Mouse (Mus musculus): ENCODE results near the gene Pdgfra. TPM values are rescaled to one million over a fixed set of nuclear protein-coding genes. Genes with fewer than 3 reads are reported as not detected.

Pdgfra gene
- polyA plus RNA-seq, 1 experiment: 1.8 TPM

DNA sequence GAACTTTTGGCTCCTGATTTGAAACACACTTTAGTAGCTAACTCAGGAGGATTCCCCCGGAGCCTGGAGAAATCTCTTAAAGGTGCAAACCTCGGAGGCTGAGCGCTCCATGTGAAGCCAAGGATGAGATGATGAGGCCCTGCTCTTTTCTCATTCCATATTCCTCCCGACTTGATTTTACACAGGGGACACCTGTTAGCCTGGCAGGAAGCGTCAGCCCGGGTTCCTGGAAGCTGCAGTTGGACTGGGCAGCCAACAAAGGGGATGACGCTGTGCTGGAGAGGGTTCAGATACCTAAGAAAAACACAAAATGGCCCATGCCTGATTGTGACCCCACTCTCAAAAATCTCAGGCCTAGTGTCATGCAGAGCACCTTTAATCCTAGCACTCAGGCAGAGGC lies 17.4 kb upstream of the Pdgfra start:
- Histone ChIP-seq H3K4me3 (ENCODE audit: insufficient read depth, poor library complexity, severe bottlenecking) (no peak overlapping the region), H3K79me2 (ENCODE audit: control insufficient read depth, insufficient read depth) (no peaks in the 10 kb centered on the region), H3ac (ENCODE audit: control insufficient read depth, insufficient read length, low read depth) (no peak overlapping the region), H3K27me3 (ENCODE audit: control insufficient read depth, insufficient read depth, insufficient read length) (no peaks in the 10 kb centered on the region), H3K79me3 (ENCODE audit: low read depth) (no peaks in the 10 kb centered on the region), H3K36me3 (ENCODE audit: control insufficient read depth, insufficient read depth) (no peaks in the 10 kb centered on the region)
- no peak for TF ChIP-seq MAX (IDR thresholded peaks at IDR 0.05)
- no peak for TF ChIP-seq CEBPB (IDR thresholded peaks at IDR 0.05; ENCODE audit: low read depth)
- TF ChIP-seq MYOD1 (IDR thresholded peaks at IDR 0.05; ENCODE audit: control insufficient read depth, insufficient read length, low read depth): no peak

DNA sequence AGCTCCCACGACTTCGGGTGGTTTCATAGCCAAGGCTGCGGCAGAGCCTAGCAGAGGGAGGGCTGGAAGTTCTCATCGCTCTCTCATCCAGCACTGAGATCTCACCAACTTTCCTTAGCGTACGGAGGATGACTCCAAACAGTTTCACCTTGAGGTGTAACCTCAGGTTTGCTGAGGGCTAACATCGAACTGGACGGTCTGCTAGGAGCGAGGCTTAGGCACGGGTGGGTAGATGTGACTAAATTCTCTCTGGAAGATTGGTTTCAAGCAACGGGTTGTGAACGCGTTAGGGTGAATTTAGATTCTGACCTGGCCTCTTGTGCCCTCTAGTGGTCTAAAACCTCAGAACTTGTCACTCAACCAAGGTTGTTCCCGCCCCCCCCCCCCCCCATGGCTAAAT lies 9.0 kb upstream of the Pdgfra start:
- H3ac ChIP-seq (ENCODE audit: control insufficient read depth, insufficient read length, low read depth): peak overlapping the region; percentile 13
- no peak overlapping the region for H3K4me3 ChIP-seq (ENCODE audit: insufficient read depth, poor library complexity, severe bottlenecking)
- H3K79me2 ChIP-seq (ENCODE audit: control insufficient read depth, insufficient read depth): no peaks in the 10 kb centered on the region
- no peaks in the 10 kb centered on the region for H3K79me3 ChIP-seq (ENCODE audit: low read depth)
- no peaks in the 10 kb centered on the region for H3K27me3 ChIP-seq (ENCODE audit: control insufficient read depth, insufficient read depth, insufficient read length)
- no peaks in the 10 kb centered on the region for H3K36me3 ChIP-seq (ENCODE audit: control insufficient read depth, insufficient read depth)
- no peak for TF ChIP-seq MYOD1 (IDR thresholded peaks at IDR 0.05; ENCODE audit: control insufficient read depth, insufficient read length, low read depth)
- TF ChIP-seq MAX (IDR thresholded peaks at IDR 0.05): no peak
- TF ChIP-seq CTCF (IDR thresholded peaks at IDR 0.05; ENCODE audit: control insufficient read depth, insufficient read depth, insufficient read length): no peak
- TF ChIP-seq USF1 (IDR thresholded peaks at IDR 0.05; ENCODE audit: low read depth): no peak
- no peak for TF ChIP-seq CEBPB (IDR thresholded peaks at IDR 0.05; ENCODE audit: low read depth)
- no peak for TF ChIP-seq FOSL1 (IDR thresholded peaks at IDR 0.05; ENCODE audit: insufficient read depth, low read length, poor library complexity, severe bottlenecking)
- TF ChIP-seq MYOG (IDR thresholded peaks at IDR 0.05; ENCODE audit: control insufficient read depth, extremely low read depth, insufficient read length): no peak

DNA sequence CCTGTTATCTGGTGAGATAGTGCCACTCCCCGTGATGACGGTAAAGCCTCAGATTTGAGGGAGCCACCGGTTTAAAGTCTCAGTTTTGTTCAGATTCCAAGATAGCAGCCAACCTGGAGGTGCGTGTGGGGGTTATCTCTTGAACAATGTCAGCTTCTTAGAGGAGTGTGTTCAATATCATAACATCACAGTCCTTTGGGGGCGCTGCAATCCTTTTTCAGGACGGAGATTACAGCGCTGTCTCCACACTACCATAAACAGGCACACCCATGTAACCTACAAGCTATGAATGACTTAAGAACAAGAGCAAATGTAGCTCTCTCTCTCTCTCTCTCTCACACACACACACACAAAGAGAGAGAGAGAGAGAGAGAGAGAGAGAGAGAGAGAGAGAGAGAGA lies 8.3 kb upstream of the Pdgfra start:
- H3K4me3 ChIP-seq (ENCODE audit: insufficient read depth, poor library complexity, severe bottlenecking): no peak overlapping the region
- TF ChIP-seq USF1 (IDR thresholded peaks at IDR 0.05; ENCODE audit: low read depth): no peak
- no peak for TF ChIP-seq MAX (IDR thresholded peaks at IDR 0.05)
- TF ChIP-seq MYOD1 (IDR thresholded peaks at IDR 0.05; ENCODE audit: control insufficient read depth, insufficient read length, low read depth): no peak
- no peak for TF ChIP-seq CTCF (IDR thresholded peaks at IDR 0.05; ENCODE audit: control insufficient read depth, insufficient read depth, insufficient read length)
- TF ChIP-seq MYOG (IDR thresholded peaks at IDR 0.05; ENCODE audit: control insufficient read depth, extremely low read depth, insufficient read length): no peak
- no peak for TF ChIP-seq FOSL1 (IDR thresholded peaks at IDR 0.05; ENCODE audit: insufficient read depth, low read length, poor library complexity, severe bottlenecking)
- TF ChIP-seq CEBPB (IDR thresholded peaks at IDR 0.05; ENCODE audit: low read depth): no peak
- H3K27me3 ChIP-seq (ENCODE audit: control insufficient read depth, insufficient read depth, insufficient read length): no peaks in the 10 kb centered on the region
- no peaks in the 10 kb centered on the region for H3K36me3 ChIP-seq (ENCODE audit: control insufficient read depth, insufficient read depth)
- no peaks in the 10 kb centered on the region for H3K79me3 ChIP-seq (ENCODE audit: low read depth)
- H3ac ChIP-seq (ENCODE audit: control insufficient read depth, insufficient read length, low read depth): no peak overlapping the region
- H3K79me2 ChIP-seq (ENCODE audit: control insufficient read depth, insufficient read depth): no peaks in the 10 kb centered on the region

DNA sequence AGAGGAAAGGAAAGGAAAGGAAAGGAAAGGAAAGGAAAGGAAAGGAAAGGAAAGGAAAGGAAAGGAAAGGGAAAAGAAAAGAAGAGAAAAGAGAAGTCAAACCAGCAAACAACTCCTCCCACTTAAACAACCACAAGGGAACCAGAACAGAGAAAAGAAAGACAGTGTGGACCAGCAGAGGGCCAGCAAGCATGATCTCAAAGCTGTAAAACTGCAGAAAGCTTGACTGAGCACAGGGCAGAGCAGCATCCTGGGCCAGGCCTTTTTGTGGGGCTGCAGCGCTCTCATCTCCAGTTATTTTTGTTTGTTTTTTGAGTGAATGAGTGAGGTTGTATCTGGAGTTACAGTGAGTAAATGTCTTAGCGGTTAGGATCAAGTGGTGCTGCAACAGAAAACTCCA lies 6.8 kb upstream of the Pdgfra start:
- TF ChIP-seq CTCF (IDR thresholded peaks at IDR 0.05; ENCODE audit: control insufficient read depth, insufficient read depth, insufficient read length): no peak
- TF ChIP-seq MAX (IDR thresholded peaks at IDR 0.05): no peak
- TF ChIP-seq MYOD1 (IDR thresholded peaks at IDR 0.05; ENCODE audit: control insufficient read depth, insufficient read length, low read depth): no peak
- no peak for TF ChIP-seq FOSL1 (IDR thresholded peaks at IDR 0.05; ENCODE audit: insufficient read depth, low read length, poor library complexity, severe bottlenecking)
- no peak for TF ChIP-seq MYOG (IDR thresholded peaks at IDR 0.05; ENCODE audit: control insufficient read depth, extremely low read depth, insufficient read length)
- no peak for TF ChIP-seq USF1 (IDR thresholded peaks at IDR 0.05; ENCODE audit: low read depth)
- Histone ChIP-seq H3ac (ENCODE audit: control insufficient read depth, insufficient read length, low read depth) (no peak overlapping the region), H3K79me2 (ENCODE audit: control insufficient read depth, insufficient read depth) (no peaks in the 10 kb centered on the region), H3K79me3 (ENCODE audit: low read depth) (no peaks in the 10 kb centered on the region), H3K36me3 (ENCODE audit: control insufficient read depth, insufficient read depth) (no peaks in the 10 kb centered on the region), H3K4me3 (ENCODE audit: insufficient read depth, poor library complexity, severe bottlenecking) (no peak overlapping the region), H3K27me3 (ENCODE audit: control insufficient read depth, insufficient read depth, insufficient read length) (no peaks in the 10 kb centered on the region)

DNA sequence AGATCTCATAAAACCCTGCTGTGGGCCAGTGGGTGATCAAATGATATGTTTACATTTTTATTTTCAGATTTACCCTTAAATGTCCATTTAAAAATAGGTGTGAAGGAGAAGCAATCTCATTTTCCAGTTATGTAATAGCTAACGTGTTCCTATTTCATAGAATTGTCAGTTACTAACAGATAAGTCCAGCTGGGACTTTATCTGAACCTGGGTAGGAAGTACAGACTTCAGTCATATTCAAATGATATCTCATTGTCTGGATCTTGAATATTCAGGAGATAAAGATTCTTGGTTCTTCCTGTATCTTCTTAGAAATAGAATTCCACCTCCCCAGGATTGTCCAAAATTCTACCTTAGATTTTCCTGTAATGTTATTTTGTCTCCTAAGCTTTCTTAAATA lies 5.6 kb upstream of the Pdgfra start:
- TF ChIP-seq USF1 (IDR thresholded peaks at IDR 0.05; ENCODE audit: low read depth) (no peak), CTCF (IDR thresholded peaks at IDR 0.05; ENCODE audit: control insufficient read depth, insufficient read depth, insufficient read length) (no peak), CEBPB (IDR thresholded peaks at IDR 0.05; ENCODE audit: low read depth) (no peak), MYOG (IDR thresholded peaks at IDR 0.05; ENCODE audit: control insufficient read depth, extremely low read depth, insufficient read length) (no peak), MYOD1 (IDR thresholded peaks at IDR 0.05; ENCODE audit: control insufficient read depth, insufficient read length, low read depth) (no peak), FOSL1 (IDR thresholded peaks at IDR 0.05; ENCODE audit: insufficient read depth, low read length, poor library complexity, severe bottlenecking) (no peak), MAX (IDR thresholded peaks at IDR 0.05) (no peak)
- Histone ChIP-seq H3K4me3 (ENCODE audit: insufficient read depth, poor library complexity, severe bottlenecking) (no peak overlapping the region), H3K27me3 (ENCODE audit: control insufficient read depth, insufficient read depth, insufficient read length) (no peaks in the 10 kb centered on the region), H3K79me2 (ENCODE audit: control insufficient read depth, insufficient read depth) (no peaks in the 10 kb centered on the region), H3K79me3 (ENCODE audit: low read depth) (no peaks in the 10 kb centered on the region), H3ac (ENCODE audit: control insufficient read depth, insufficient read length, low read depth) (no peak overlapping the region), H3K36me3 (ENCODE audit: control insufficient read depth, insufficient read depth) (no peaks in the 10 kb centered on the region)

DNA sequence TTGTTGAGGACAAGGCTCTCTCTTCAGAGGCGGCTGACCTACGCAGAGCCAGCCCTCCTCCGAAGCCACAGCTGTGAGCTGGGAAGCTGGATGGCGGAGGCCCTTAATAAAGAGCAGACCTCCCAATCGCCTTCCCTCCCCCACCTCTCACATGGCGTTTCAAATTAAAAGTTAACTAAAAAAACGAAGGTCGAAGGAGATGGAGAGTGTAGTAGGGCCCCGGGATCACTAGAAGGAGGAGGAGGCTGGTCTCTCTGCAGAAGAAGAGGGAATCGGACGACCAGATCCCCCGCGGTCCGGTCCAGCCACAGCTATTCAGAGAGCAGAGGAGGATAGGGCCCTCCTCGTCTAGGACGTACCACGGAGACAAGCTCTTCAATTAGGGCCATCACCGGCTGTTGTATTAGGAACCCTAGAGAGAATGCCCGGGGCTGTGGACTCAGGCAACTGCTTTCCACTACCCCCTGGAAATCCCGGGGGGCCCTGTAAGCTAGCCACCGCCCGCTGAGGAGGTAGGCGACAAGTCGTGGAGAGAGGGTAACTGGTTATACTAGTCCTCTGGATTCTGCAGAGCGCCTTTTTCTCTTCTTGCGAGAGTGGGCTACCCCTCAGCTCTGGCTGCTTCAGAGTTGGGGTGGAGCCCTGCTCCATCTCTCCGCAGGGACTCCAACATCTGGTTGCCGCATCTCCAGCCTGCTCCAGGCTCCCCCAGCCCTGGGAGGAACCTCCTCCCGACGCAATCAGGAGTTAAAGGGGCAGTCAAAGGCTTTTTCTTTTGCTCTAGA lies 3.6 kb upstream of the Pdgfra start:
- no peak overlapping the region for H3ac ChIP-seq (ENCODE audit: control insufficient read depth, insufficient read length, low read depth)
- no peaks in the 10 kb centered on the region for H3K36me3 ChIP-seq (ENCODE audit: control insufficient read depth, insufficient read depth)
- H3K4me3 ChIP-seq (ENCODE audit: insufficient read depth, poor library complexity, severe bottlenecking): no peak overlapping the region
- H3K79me3 ChIP-seq (ENCODE audit: low read depth): no peaks in the 10 kb centered on the region
- no peak for TF ChIP-seq MYOG (IDR thresholded peaks at IDR 0.05; ENCODE audit: control insufficient read depth, extremely low read depth, insufficient read length)
- no peak for TF ChIP-seq MAX (IDR thresholded peaks at IDR 0.05)
- no peak for TF ChIP-seq USF1 (IDR thresholded peaks at IDR 0.05; ENCODE audit: low read depth)
- TF ChIP-seq MYOD1 (IDR thresholded peaks at IDR 0.05; ENCODE audit: control insufficient read depth, insufficient read length, low read depth): no peak
- H3K27me3 ChIP-seq (ENCODE audit: control insufficient read depth, insufficient read depth, insufficient read length): peaks cover 4% of the 10 kb centered on the region
- no peaks in the 10 kb centered on the region for H3K79me2 ChIP-seq (ENCODE audit: control insufficient read depth, insufficient read depth)

Measured in C2C12 (cell line).